ENCODE assay signal across 8 mouse cellular contexts in genomic region chr7:19603849-19604605, GRCm38 (mm10). TPM values are rescaled to one million over a fixed set of nuclear protein-coding genes. Genes with fewer than 3 reads are reported as not detected.
DNase-seq lines count a peak whose midpoint lies in the region; ATAC-seq lines count a peak whose summit lies in the region.

TSS of gene Clasrp (minus strand) at chr7:19604486.

- under 1% methylated on average over 56 of the region's 57 CpGs for WGBS in heart, embryonic 14.5 days
- under 1% methylated on average over 57 of the region's 57 CpGs for WGBS in liver, embryonic 13.5 days (ENCODE audit: insufficient replicate concordance)
- WGBS in stomach, embryonic 16.5 days, result 1% methylated on average over 57 of the region's 57 CpGs

- no peaks in the 10 kb centered on the region for H3K9me3 ChIP-seq in heart, embryonic 14.5 days (ENCODE audit: control insufficient read depth, low read length)
- no peaks in the 10 kb centered on the region for H3K9me3 ChIP-seq in liver, embryonic 13.5 days (replicated peaks)
- H3K9me3 ChIP-seq in stomach, embryonic 16.5 days (replicated peaks; ENCODE audit: control insufficient read depth, low read length), result no peaks in the 10 kb centered on the region

- peak within 1 kb of the TSS; percentile 95 for H3K9ac ChIP-seq in heart, embryonic 14.5 days (ENCODE audit: low read length)
- peak within 1 kb of the TSS; percentile 95 for H3K9ac ChIP-seq in liver, embryonic 13.5 days
- peak within 1 kb of the TSS; percentile 94 for H3K9ac ChIP-seq in stomach, embryonic 16.5 days (ENCODE audit: low read length)

- DNase-seq in CD4-positive, CD25-positive, alpha-beta regulatory T cell, adult 2 months (ENCODE audit: low read depth, low spot score), result peak; percentile 97
- DNase-seq in fibroblast of lung, adult 2 months (ENCODE audit: low read depth), result peak; percentile 83
- DNase-seq in kidney, postnatal 14 days, result peak; percentile 97
- peak; percentile 92 for DNase-seq in liver, embryonic 13.5 days
- peak; percentile 93 for DNase-seq in neural tube, embryonic 10.5 days (ENCODE audit: extremely low spot score, low spot score)

- H3K4me2 ChIP-seq in heart, embryonic 14.5 days (ENCODE audit: low read length), result peak within 1 kb of the TSS; percentile 94
- peak within 1 kb of the TSS; percentile 87 for H3K4me2 ChIP-seq in liver, embryonic 13.5 days
- peak within 1 kb of the TSS; percentile 75 for H3K4me2 ChIP-seq in stomach, embryonic 16.5 days (ENCODE audit: low read depth, low read length)

- H3K36me3 ChIP-seq in heart, embryonic 14.5 days (ENCODE audit: control insufficient read depth, insufficient read depth, low read length), result peaks cover 38% of the 10 kb centered on the region
- peaks cover 34% of the 10 kb centered on the region for H3K36me3 ChIP-seq in liver, embryonic 13.5 days
- peaks cover 13% of the 10 kb centered on the region; the same call in 1 of the 2 replicates for H3K36me3 ChIP-seq in stomach, embryonic 16.5 days (ENCODE audit: control insufficient read depth, insufficient read depth, low read length)

- ATAC-seq in heart, embryonic 14.5 days (ENCODE audit: insufficient number of reproducible peaks, insufficient read depth, low FRiP score, low read depth), result peak; percentile 87
- ATAC-seq in liver, embryonic 13.5 days (ENCODE audit: low read depth), result peak; percentile 93
- ATAC-seq in stomach, embryonic 16.5 days (ENCODE audit: insufficient read depth, low FRiP score), result peak; percentile 94

- H3K27ac ChIP-seq in brown adipose tissue, adult 24 weeks (replicated peaks; ENCODE audit: low read depth, low read length), result peak within 1 kb of the TSS; percentile 42; the same call in 1 of the 2 replicates
- peak within 1 kb of the TSS; percentile 32 to 69 for H3K27ac ChIP-seq in heart, embryonic 14.5 days (replicated peaks in 1 of 2; ENCODE audit: control insufficient read depth in 1 of 2, insufficient read depth in 1 of 2, low read depth in 2 of 2, low read length in 2 of 2)
- peak within 1 kb of the TSS; percentile 84 for H3K27ac ChIP-seq in liver, embryonic 13.5 days
- H3K27ac ChIP-seq in stomach, embryonic 16.5 days (ENCODE audit: low read length), result peak within 1 kb of the TSS; percentile 78

- peak within 1 kb of the TSS; percentile 89 for H3K4me3 ChIP-seq in brown adipose tissue, adult 24 weeks (ENCODE audit: insufficient read depth, low read depth, low read length)
- peak within 1 kb of the TSS; percentile 91 to 93 for H3K4me3 ChIP-seq in heart, embryonic 14.5 days (ENCODE audit: control insufficient read depth in 1 of 2, insufficient read depth in 1 of 2, low read depth in 1 of 2, low read length in 2 of 2)
- peak within 1 kb of the TSS; percentile 97 for H3K4me3 ChIP-seq in liver, embryonic 13.5 days (replicated peaks)
- H3K4me3 ChIP-seq in stomach, embryonic 16.5 days (replicated peaks; ENCODE audit: low read length), result peak within 1 kb of the TSS; percentile 88

- no peaks in the 10 kb centered on the region for H3K27me3 ChIP-seq in heart, embryonic 14.5 days (ENCODE audit: control insufficient read depth, insufficient read depth, low read length)
- no peaks in the 10 kb centered on the region for H3K27me3 ChIP-seq in liver, embryonic 13.5 days
- no peaks in the 10 kb centered on the region for H3K27me3 ChIP-seq in stomach, embryonic 16.5 days (ENCODE audit: control insufficient read depth, insufficient read depth, low read length)

- H3K4me1 ChIP-seq in brown adipose tissue, adult 24 weeks (ENCODE audit: control insufficient read depth, insufficient read depth, insufficient read length, low read length), result peaks cover 12% of the 10 kb centered on the region
- H3K4me1 ChIP-seq in heart, embryonic 14.5 days (ENCODE audit: control insufficient read depth in 2 of 2, insufficient read depth in 2 of 2, low read length in 2 of 2), result peaks cover 6 to 21% of the 10 kb centered on the region in 2 experiments
- peaks cover 38% of the 10 kb centered on the region for H3K4me1 ChIP-seq in liver, embryonic 13.5 days (replicated peaks)
- peaks cover 15% of the 10 kb centered on the region for H3K4me1 ChIP-seq in stomach, embryonic 16.5 days (ENCODE audit: control insufficient read depth, insufficient read depth, low read length)

RNA-seq across cellular contexts. Expression of gene Clasrp, which starts in this region (rescaled TPM):
- polyA plus RNA-seq in brown adipose tissue, adult 24 weeks (2012; ENCODE audit: insufficient read depth, insufficient read length, missing spikeins), result 9.6 and 17.9 TPM in 2 replicates
- polyA plus RNA-seq in heart, embryonic 14.5 days (2014; fragmentation: Nextera tagmentation; extraction: Ambion mirVana), result 26.6 and 29.2 TPM in 2 replicates
- polyA plus RNA-seq in liver, embryonic 13.5 days (2015; fragmentation: Nextera tagmentation; extraction: Ambion mirVana), result 14.3 and 15.7 TPM in 2 replicates
- 28.6 and 35.2 TPM in 2 replicates for polyA plus RNA-seq in stomach, embryonic 16.5 days (2015; fragmentation: Nextera tagmentation; extraction: Ambion mirVana)

Comparison
In these comparisons a context has a peak if more than half of its experiments do, and no peak if none do; other contexts are left out.
1. Peak in every context shown above with its lines: DNase-seq, ATAC-seq, H3K4me3 ChIP-seq and H3K27ac ChIP-seq.